Mouse (Mus musculus): ENCODE measurements at regions not wholly inside any gene's neighbourhood (a gene's known extent, or its start where the extent isn't known, plus 50 kb on each side); places are given as distances from the start of the nearest gene placed in this dataset.
A peak's percentile ranks its signal among the peaks of the same experiment; 100 is the strongest.

DNA sequence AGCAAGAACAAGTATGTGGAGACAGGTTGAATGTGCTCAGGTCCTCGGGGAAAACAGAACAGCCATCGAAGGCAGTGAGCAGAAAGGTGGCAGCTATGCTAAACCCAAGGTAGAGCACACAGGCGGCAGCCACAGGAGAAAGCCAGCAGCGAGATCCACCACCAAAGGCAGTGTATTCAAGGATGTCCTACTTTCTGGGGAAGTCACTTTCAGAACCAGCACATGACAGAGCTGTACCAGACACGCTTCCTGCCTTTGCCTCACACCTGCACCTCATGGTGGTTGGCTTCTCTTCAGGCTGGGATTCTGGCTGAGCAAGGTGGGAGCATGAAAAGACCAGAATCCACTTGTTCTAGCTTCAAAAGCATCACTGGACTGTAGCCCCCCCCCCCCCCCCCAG lies 168.0 kb downstream of the Cdh26 start:
- H3K4me1 ChIP-seq (ENCODE audit: control insufficient read depth, insufficient read depth, low read length): peaks cover 2% of the 10 kb centered on the region; the same call in 1 of the 2 replicates
- no peaks in the 10 kb centered on the region for H3K27me3 ChIP-seq (ENCODE audit: control insufficient read depth, insufficient read depth, low read length)
- H3K9ac ChIP-seq (ENCODE audit: low read depth, low read length): no peak overlapping the region
- 97% methylated on average over 5 of the region's 5 CpGs for WGBS
- H3K79me2 ChIP-seq (ENCODE audit: control insufficient read depth, insufficient read depth, low read length): no peaks in the 10 kb centered on the region
- no peak overlapping the region for H3K4me3 ChIP-seq (ENCODE audit: insufficient read depth, low read depth, low read length)
- TF ChIP-seq CTCF (IDR thresholded peaks at IDR 0.05; ENCODE audit: low read depth, low read length) (no peak), POLR2A (IDR thresholded peaks at IDR 0.05; ENCODE audit: extremely low read depth, insufficient read depth, low read length) (no peak)
- H3K36me3 ChIP-seq (ENCODE audit: control insufficient read depth, insufficient read depth, low read length): no peaks in the 10 kb centered on the region
- DNase-seq (ENCODE audit: extremely low read depth, low read depth, low spot score): no peak
- H3K27ac ChIP-seq (replicated peaks; ENCODE audit: insufficient read depth, low read depth, low read length): no peak overlapping the region

DNA sequence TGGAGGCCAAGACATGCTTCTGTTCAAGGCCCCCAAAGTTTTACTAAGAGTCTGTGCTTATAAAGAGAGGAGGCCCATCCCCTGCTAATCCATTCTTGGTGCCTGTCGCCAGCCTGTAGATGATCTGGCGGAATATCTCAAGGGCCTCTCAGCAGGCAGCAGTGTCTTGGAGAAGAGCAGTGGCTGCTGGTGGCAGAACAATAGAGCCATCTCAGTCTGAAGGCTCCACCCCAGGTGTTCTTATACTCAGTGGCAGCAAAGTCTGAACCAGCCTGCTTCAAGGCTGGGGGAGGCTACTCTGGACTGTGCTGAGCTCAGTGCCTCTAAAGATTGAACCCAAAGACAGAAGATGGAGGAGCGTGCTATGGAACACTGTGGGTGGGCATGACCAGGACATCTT lies 168.5 kb downstream of the Cdh26 start:
- WGBS: 93% methylated on average over 3 of the region's 3 CpGs
- Histone ChIP-seq H3K9ac (ENCODE audit: low read depth, low read length) (no peak overlapping the region), H3K4me1 (ENCODE audit: control insufficient read depth, insufficient read depth, low read length) (peaks cover 2% of the 10 kb centered on the region; the same call in 1 of the 2 replicates), H3K27ac (replicated peaks; ENCODE audit: insufficient read depth, low read depth, low read length) (no peak overlapping the region), H3K79me2 (ENCODE audit: control insufficient read depth, insufficient read depth, low read length) (no peaks in the 10 kb centered on the region), H3K36me3 (ENCODE audit: control insufficient read depth, insufficient read depth, low read length) (no peaks in the 10 kb centered on the region), H3K4me3 (ENCODE audit: insufficient read depth, low read depth, low read length) (no peak overlapping the region), H3K27me3 (ENCODE audit: control insufficient read depth, insufficient read depth, low read length) (no peaks in the 10 kb centered on the region)
- TF ChIP-seq CTCF (IDR thresholded peaks at IDR 0.05; ENCODE audit: low read depth, low read length) (no peak), POLR2A (IDR thresholded peaks at IDR 0.05; ENCODE audit: extremely low read depth, insufficient read depth, low read length) (no peak)
- DNase-seq (ENCODE audit: extremely low read depth, low read depth, low spot score): no peak

DNA sequence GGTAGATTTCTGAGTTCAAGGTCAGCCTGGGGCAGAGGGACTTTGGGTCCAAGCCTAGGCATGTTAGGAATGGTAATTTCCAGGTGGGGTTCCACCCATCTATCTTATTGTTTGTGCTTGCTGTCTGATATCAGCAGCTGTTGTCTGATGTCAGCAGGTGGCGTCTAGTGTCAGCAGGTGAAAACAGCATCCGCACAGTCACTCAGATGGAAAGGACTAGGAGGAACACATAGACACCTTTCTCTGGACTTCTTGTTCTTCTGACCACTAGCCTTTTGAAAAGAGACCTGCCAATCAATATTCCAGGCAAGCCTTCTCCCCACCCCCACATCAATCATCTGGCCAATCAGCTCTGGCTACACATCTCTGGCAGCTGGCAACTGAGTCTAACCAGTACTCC lies 173.1 kb downstream of the Cdh26 start:
- H3K79me2 ChIP-seq (ENCODE audit: control insufficient read depth, insufficient read depth, low read length): no peaks in the 10 kb centered on the region
- WGBS: 72% methylated on average over 2 of the region's 2 CpGs
- no peak for TF ChIP-seq CTCF (IDR thresholded peaks at IDR 0.05; ENCODE audit: low read depth, low read length)
- TF ChIP-seq POLR2A (IDR thresholded peaks at IDR 0.05; ENCODE audit: extremely low read depth, insufficient read depth, low read length): no peak
- DNase-seq (ENCODE audit: extremely low read depth, low read depth, low spot score): peak; percentile 21
- no peaks in the 10 kb centered on the region for H3K27me3 ChIP-seq (ENCODE audit: control insufficient read depth, insufficient read depth, low read length)
- no peak overlapping the region for H3K27ac ChIP-seq (replicated peaks; ENCODE audit: insufficient read depth, low read depth, low read length)
- no peak overlapping the region for H3K4me3 ChIP-seq (ENCODE audit: insufficient read depth, low read depth, low read length)
- no peaks in the 10 kb centered on the region for H3K36me3 ChIP-seq (ENCODE audit: control insufficient read depth, insufficient read depth, low read length)
- H3K4me1 ChIP-seq (ENCODE audit: control insufficient read depth, insufficient read depth, low read length): peaks cover 10% of the 10 kb centered on the region; the same call in 1 of the 2 replicates
- no peak overlapping the region for H3K9ac ChIP-seq (ENCODE audit: low read depth, low read length)

DNA sequence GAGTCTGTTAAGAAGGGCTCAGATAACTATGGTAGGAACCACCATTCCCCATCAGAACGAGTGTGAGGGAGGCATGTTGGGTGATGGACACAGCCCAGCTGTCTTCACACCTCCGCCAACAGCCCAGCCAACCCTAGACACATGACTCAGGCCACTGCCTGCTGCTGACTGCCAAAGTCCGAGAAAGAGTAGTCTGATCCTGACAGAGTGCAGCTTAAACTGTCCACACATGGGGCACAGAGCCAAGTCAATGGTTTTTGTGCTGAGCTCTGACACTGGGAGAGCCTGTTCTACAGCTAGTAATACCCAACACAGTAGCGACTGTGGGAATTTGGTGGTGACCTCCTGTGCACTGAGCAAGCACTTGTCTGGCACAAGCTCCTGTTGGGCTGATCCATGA lies 176.4 kb downstream of the Cdh26 start:
- Histone ChIP-seq H3K27me3 (ENCODE audit: control insufficient read depth, insufficient read depth, low read length) (no peaks in the 10 kb centered on the region), H3K4me3 (ENCODE audit: insufficient read depth, low read depth, low read length) (no peak overlapping the region), H3K79me2 (ENCODE audit: control insufficient read depth, insufficient read depth, low read length) (no peaks in the 10 kb centered on the region), H3K4me1 (ENCODE audit: control insufficient read depth, insufficient read depth, low read length) (peaks cover 20% of the 10 kb centered on the region), H3K36me3 (ENCODE audit: control insufficient read depth, insufficient read depth, low read length) (no peaks in the 10 kb centered on the region), H3K9ac (ENCODE audit: low read depth, low read length) (no peak overlapping the region), H3K27ac (replicated peaks; ENCODE audit: insufficient read depth, low read depth, low read length) (no peak overlapping the region)
- DNase-seq (ENCODE audit: extremely low read depth, low read depth, low spot score): peak; percentile 93
- WGBS: 16% methylated on average over 4 of the region's 4 CpGs
- TF ChIP-seq CTCF (IDR thresholded peaks at IDR 0.05; ENCODE audit: low read depth, low read length) (no peak), POLR2A (IDR thresholded peaks at IDR 0.05; ENCODE audit: extremely low read depth, insufficient read depth, low read length) (no peak)

DNA sequence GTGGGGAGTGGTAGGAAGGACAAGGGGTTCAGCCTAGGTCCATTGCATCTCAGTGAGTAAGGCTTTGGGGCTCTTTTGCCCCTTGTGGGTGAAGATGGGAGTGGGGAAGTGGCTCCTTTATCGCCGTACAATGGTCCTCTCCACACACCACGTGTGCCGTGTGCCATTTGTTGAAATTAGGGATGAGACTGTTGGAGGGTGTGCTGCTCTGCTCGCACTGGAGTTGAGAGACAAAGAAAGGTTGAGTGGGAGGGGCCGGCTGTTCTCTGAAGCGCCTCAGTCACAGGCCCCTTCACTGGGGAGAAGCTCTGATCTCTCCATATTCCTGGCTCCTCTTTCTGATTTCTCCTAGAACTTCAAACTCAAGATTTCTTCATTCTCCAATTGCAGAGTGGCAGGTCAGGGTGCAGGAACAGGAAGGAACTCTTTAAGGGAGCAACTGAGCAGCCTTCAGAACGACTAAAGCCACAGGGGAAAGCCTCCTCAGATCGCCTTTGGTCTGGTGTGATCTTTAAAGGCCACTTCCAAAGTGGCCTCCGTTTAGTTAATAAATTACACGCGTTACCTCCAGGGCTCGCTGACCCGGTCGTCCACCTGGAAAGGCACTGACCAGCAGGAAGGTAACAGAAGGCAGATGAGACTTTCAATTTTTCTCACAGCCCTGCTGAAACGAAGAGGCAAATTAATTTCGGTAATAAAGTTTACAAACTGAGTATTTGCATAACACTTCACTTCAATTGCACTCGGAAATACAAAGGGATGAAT lies 180.1 kb downstream of the Cdh26 start:
- Histone ChIP-seq H3K4me1 (ENCODE audit: control insufficient read depth, insufficient read depth, low read length) (peaks cover 22% of the 10 kb centered on the region), H3K36me3 (ENCODE audit: control insufficient read depth, insufficient read depth, low read length) (no peaks in the 10 kb centered on the region), H3K79me2 (ENCODE audit: control insufficient read depth, insufficient read depth, low read length) (no peaks in the 10 kb centered on the region), H3K27me3 (ENCODE audit: control insufficient read depth, insufficient read depth, low read length) (no peaks in the 10 kb centered on the region), H3K9ac (ENCODE audit: low read depth, low read length) (no peak overlapping the region), H3K27ac (replicated peaks; ENCODE audit: insufficient read depth, low read depth, low read length) (peak overlapping the region; percentile 40), H3K4me3 (ENCODE audit: insufficient read depth, low read depth, low read length) (peak overlapping the region; percentile 19; the same call in 1 of the 2 replicates)
- TF ChIP-seq CTCF (IDR thresholded peaks at IDR 0.05; ENCODE audit: low read depth, low read length): no peak
- no peak for TF ChIP-seq POLR2A (IDR thresholded peaks at IDR 0.05; ENCODE audit: extremely low read depth, insufficient read depth, low read length)
- DNase-seq (ENCODE audit: extremely low read depth, low read depth, low spot score): peak; percentile 87
- 24% methylated on average over 18 of the region's 18 CpGs for WGBS

DNA sequence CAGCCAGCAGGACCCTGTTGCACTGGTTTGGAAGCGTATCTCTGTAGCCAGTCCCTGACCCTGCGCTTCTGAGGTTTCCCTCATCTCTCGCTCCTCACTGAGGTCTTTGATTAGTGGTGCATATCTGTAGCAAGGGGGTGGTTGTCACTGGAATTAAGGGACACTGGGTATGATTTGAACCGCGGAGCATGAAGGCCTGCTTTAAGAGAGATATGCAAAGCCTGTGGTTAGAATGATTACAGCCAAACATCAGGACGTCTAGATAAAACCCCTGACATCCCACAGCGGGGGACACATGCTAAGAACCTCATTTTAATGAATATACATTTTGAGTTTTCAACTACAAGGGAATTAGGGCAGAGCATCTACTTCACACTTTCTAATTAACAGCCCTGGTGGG lies 184.4 kb downstream of the Cdh26 start:
- DNase-seq (ENCODE audit: extremely low read depth, low read depth, low spot score): no peak
- Histone ChIP-seq H3K27me3 (ENCODE audit: control insufficient read depth, insufficient read depth, low read length) (no peaks in the 10 kb centered on the region), H3K36me3 (ENCODE audit: control insufficient read depth, insufficient read depth, low read length) (no peaks in the 10 kb centered on the region), H3K9ac (ENCODE audit: low read depth, low read length) (no peak overlapping the region), H3K27ac (replicated peaks; ENCODE audit: insufficient read depth, low read depth, low read length) (no peak overlapping the region), H3K79me2 (ENCODE audit: control insufficient read depth, insufficient read depth, low read length) (no peaks in the 10 kb centered on the region), H3K4me1 (ENCODE audit: control insufficient read depth, insufficient read depth, low read length) (peaks cover 12% of the 10 kb centered on the region), H3K4me3 (ENCODE audit: insufficient read depth, low read depth, low read length) (no peak overlapping the region)
- TF ChIP-seq CTCF (IDR thresholded peaks at IDR 0.05; ENCODE audit: low read depth, low read length) (no peak), POLR2A (IDR thresholded peaks at IDR 0.05; ENCODE audit: extremely low read depth, insufficient read depth, low read length) (no peak)
- 81% methylated on average over 7 of the region's 7 CpGs for WGBS

Measured in liver, adult 2 months (tissue).